ENCODE assay signal across 8 mouse cellular contexts in the genomic region with DNA sequence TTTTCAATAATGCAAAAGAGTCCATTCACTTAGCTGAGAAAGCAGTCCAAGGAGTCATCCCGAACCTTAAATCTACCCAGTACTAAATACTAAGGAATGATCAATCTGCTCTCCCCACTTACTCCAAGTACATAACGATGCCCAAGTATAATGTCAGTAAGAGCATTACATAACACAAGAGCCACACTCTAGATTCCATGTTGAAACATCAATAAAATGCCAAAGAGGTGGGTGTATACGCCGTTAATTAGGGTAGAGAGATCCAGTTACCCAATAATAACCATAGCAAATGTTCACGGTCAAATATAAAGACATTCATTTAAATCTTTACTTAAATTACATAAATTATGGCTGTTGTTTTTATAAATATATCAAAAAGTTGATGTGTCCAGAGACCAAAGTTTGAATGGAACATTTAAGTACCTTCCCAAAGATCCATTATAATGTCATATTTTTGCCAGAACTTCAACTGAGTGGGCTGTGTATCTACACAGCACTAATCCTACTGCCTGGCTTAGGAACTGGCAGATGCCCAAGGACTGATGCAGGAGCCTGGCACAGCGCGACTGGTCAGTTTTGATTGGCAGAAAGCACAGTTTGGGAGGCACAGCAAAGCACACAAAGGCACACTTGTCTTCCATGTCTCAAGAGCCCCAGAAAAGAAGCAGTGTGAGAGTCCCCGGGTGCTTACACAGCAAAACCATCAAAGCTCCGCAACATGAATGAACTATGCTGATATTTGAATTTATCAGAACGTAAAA. TPM values are rescaled to one million over a fixed set of nuclear protein-coding genes. Genes with fewer than 3 reads are reported as not detected.
DNase-seq lines count a peak whose midpoint lies in the region; ATAC-seq and TF ChIP-seq lines count a peak whose summit lies in the region.

No protein-coding gene starts in this region.

- no peaks in the 10 kb centered on the region for H3K27me3 ChIP-seq in neural tube, embryonic 11.5 days (ENCODE audit: control insufficient read depth, insufficient read depth, low read length)
- H3K27me3 ChIP-seq in intestine, postnatal 0 days (replicated peaks; ENCODE audit: control insufficient read depth, insufficient read depth, low read length), result no peaks in the 10 kb centered on the region

- ATAC-seq in neural tube, embryonic 11.5 days (ENCODE audit: insufficient read depth, low FRiP score, low TSS enrichment), result peak; percentile 23; the same call in 1 of the 2 replicates
- ATAC-seq in granulocyte monocyte progenitor cell, adult 5-6 weeks (replicated peaks; ENCODE audit: poor library complexity, severe bottlenecking), result no peak
- no peak for ATAC-seq in intestine, postnatal 0 days

- no peaks in the 10 kb centered on the region for H3K9me3 ChIP-seq in neural tube, embryonic 11.5 days (ENCODE audit: control insufficient read depth, low read length)
- no peaks in the 10 kb centered on the region for H3K9me3 ChIP-seq in intestine, postnatal 0 days (ENCODE audit: control insufficient read depth)

- intact Hi-C loops in gastrocnemius, adult 2 months (cut with DNase I), result no loop called here
- intact Hi-C loops in left cerebral cortex, postnatal 25 days (cut with DNase I), result no loop called here

- H3K4me3 ChIP-seq in neural tube, embryonic 11.5 days (ENCODE audit: low read depth, low read length), result no peak overlapping the region
- no peak overlapping the region for H3K4me3 ChIP-seq in gastrocnemius, adult 2 months
- no peak overlapping the region for H3K4me3 ChIP-seq in intestine, postnatal 0 days (ENCODE audit: low read depth, low read length)

- no peaks in the 10 kb centered on the region for H3K4me1 ChIP-seq in neural tube, embryonic 11.5 days (ENCODE audit: control insufficient read depth, insufficient read depth, low read length)
- no peaks in the 10 kb centered on the region for H3K4me1 ChIP-seq in intestine, postnatal 0 days (replicated peaks; ENCODE audit: control insufficient read depth, insufficient read depth, low read length)

- H3K27ac ChIP-seq in neural tube, embryonic 11.5 days (ENCODE audit: low read depth, low read length), result no peak overlapping the region
- no peak overlapping the region for H3K27ac ChIP-seq in gastrocnemius, adult 2 months
- no peak overlapping the region for H3K27ac ChIP-seq in intestine, postnatal 0 days (ENCODE audit: low read depth, low read length)

- no peak overlapping the region for H3K4me2 ChIP-seq in neural tube, embryonic 11.5 days (ENCODE audit: low read depth)
- H3K4me2 ChIP-seq in intestine, postnatal 0 days (replicated peaks; ENCODE audit: low read depth), result no peak overlapping the region

- H3K36me3 ChIP-seq in neural tube, embryonic 11.5 days (ENCODE audit: control insufficient read depth, insufficient read depth, low read length), result no peaks in the 10 kb centered on the region
- no peaks in the 10 kb centered on the region for H3K36me3 ChIP-seq in intestine, postnatal 0 days (ENCODE audit: control insufficient read depth, insufficient read depth)

- 80% methylated on average over 10 of the region's 10 CpGs for WGBS in neural tube, embryonic 11.5 days
- 79% methylated on average over 10 of the region's 10 CpGs for WGBS in intestine, postnatal 0 days

- no peak overlapping the region for H3K9ac ChIP-seq in neural tube, embryonic 11.5 days (ENCODE audit: low read length)
- H3K9ac ChIP-seq in intestine, postnatal 0 days (ENCODE audit: low read depth, low read length), result no peak overlapping the region

- no peak for DNase-seq in neural tube, embryonic 11.5 days (ENCODE audit: low spot score)
- DNase-seq in neural tube, embryonic 10.5 days (ENCODE audit: extremely low spot score, low spot score), result no peak
- peak; percentile 64 for DNase-seq in cerebellum, adult 8-10 months
- DNase-seq in gastrocnemius, adult 2 months, result peak; percentile 50
- DNase-seq in left cerebral cortex, postnatal 25 days (ENCODE audit: low spot score in 2 of 2), result peak; percentile 59 to 64
- peak; percentile 34 for DNase-seq in retina, postnatal 7 days (ENCODE audit: low read depth, low spot score)

- TF ChIP-seq CTCF in gastrocnemius, adult 2 months (IDR thresholded peaks at IDR 0.05), result no peak
- TF ChIP-seq CTCF in intestine, postnatal 0 days (IDR thresholded peaks at IDR 0.05; ENCODE audit: low read depth), result no peak

RNA-seq across cellular contexts. Expression of gene 1190002N15Rik, which starts 55.5 kb away (rescaled TPM):
- polyA plus RNA-seq in neural tube, embryonic 11.5 days (2014; fragmentation: Nextera tagmentation; extraction: Ambion mirVana), result 34.2 TPM in 2 replicates
- total RNA-seq in gastrocnemius, adult 2 months (2021), result 1 to 10 TPM; 3.5 to 5.7 TPM
- total RNA-seq in left cerebral cortex, postnatal 25 days (2021), result 10 to 100 TPM; 35.6 to 46.1 TPM
- 13.3 and 14.3 TPM in 2 replicates for total RNA-seq in granulocyte monocyte progenitor cell, adult 5-6 weeks (2014; fragmentation: Nextera tagmentation)
- total RNA-seq in granulocyte monocyte progenitor cell, adult 5-6 weeks (2017), result 11.8 and 18.7 TPM in 2 replicates
- 18.5 and 19.7 TPM in 2 replicates for polyA plus RNA-seq in intestine, postnatal 0 days (2015; fragmentation: Nextera tagmentation; extraction: Ambion mirVana)

Comparison
In these comparisons a context has a peak if more than half of its experiments do, and no peak if none do; other contexts are left out.
1. DNase-seq: peak in cerebellum, adult 8-10 months (single experiment), gastrocnemius, adult 2 months (single experiment), left cerebral cortex, postnatal 25 days (2 of 2) and retina, postnatal 7 days (single experiment); none in neural tube, embryonic 11.5 days (single experiment) and neural tube, embryonic 10.5 days (single experiment).